Comparison of ENCODE assay signal across 9 mouse cellular contexts in the genomic region with DNA sequence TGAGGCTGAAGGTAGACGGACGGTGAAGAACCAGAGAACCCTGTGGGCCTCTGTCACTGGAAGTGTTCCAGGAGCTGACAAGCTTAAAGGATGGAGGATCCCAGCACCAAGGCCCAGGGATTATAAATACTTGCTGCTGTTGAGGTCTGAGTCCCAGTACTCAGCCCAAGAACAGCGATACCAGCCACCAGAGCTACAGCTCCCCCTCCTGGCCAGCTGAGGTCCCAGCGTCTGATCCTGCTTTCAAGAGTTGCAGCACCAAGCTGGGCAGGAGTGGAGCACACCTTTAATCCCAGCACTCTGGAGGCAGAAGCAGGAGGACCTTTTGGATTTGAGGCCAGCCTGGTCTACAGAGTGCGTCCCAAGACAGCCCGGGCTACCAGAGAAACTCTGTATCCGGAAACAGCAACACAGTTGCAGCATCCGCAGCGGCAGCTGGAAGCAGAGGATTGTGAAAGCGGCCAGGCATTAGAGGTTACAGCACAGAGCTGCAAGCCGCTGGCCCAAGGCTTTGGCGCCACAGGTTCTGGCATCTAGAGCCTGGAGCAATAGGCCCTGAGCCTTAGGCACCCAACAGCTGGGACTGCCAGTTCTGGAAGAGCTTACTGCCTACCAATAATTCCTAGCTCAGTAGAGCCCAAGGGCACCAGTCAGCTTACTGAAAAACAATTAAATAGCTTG. TPM values are rescaled to one million over a fixed set of nuclear protein-coding genes. Genes with fewer than 3 reads are reported as not detected.
DNase-seq lines count a peak whose midpoint lies in the region; ATAC-seq and TF ChIP-seq lines count a peak whose summit lies in the region.
"Had no signal": no experiment of that assay in that cellular context is flagged by ENCODE, and none has a peak within 500 bp of the region (broad histone marks: within the 10 kb centered on the region; RNA-seq: fewer than 3 reads in every experiment).

No protein-coding gene starts in this region.

- no peaks in the 10 kb centered on the region for H3K36me3 ChIP-seq in forebrain, embryonic 10.5 days (replicated peaks)
- H3K36me3 ChIP-seq in forebrain, embryonic 15.5 days = no peaks in the 10 kb centered on the region
- no peaks in the 10 kb centered on the region for H3K36me3 ChIP-seq in intestine, postnatal 0 days (ENCODE audit: control insufficient read depth, insufficient read depth)
- no peaks in the 10 kb centered on the region for H3K36me3 ChIP-seq in limb, embryonic 10.5 days
- H3K36me3 ChIP-seq in midbrain, embryonic 15.5 days (replicated peaks) = no peaks in the 10 kb centered on the region
- H3K36me3 ChIP-seq: hindbrain, embryonic 15.5 days had no signal

- 38% methylated on average over 12 of the region's 12 CpGs for WGBS in forebrain, embryonic 10.5 days
- 39% methylated on average over 12 of the region's 12 CpGs for WGBS in forebrain, embryonic 15.5 days
- 47% methylated on average over 12 of the region's 12 CpGs for WGBS in intestine, postnatal 0 days
- 40% methylated on average over 12 of the region's 12 CpGs for WGBS in limb, embryonic 10.5 days
- 42% methylated on average over 12 of the region's 12 CpGs for WGBS in midbrain, embryonic 15.5 days

- H3K27me3 ChIP-seq in forebrain, embryonic 10.5 days (ENCODE audit: poor library complexity, severe bottlenecking) = peaks cover 24% of the 10 kb centered on the region
- H3K27me3 ChIP-seq in forebrain, embryonic 15.5 days = no peaks in the 10 kb centered on the region
- no peaks in the 10 kb centered on the region for H3K27me3 ChIP-seq in intestine, postnatal 0 days (replicated peaks; ENCODE audit: control insufficient read depth, insufficient read depth, low read length)
- 0 out of 2 replicates have a peak, but pooled peaks cover 13% of the 10 kb centered on the region for H3K27me3 ChIP-seq in limb, embryonic 10.5 days (ENCODE audit: low read depth, poor library complexity, severe bottlenecking)
- no peaks in the 10 kb centered on the region for H3K27me3 ChIP-seq in midbrain, embryonic 15.5 days (replicated peaks)
- H3K27me3 ChIP-seq: hindbrain, embryonic 15.5 days had no signal

- TF ChIP-seq CTCF in intestine, postnatal 0 days (IDR thresholded peaks at IDR 0.05; ENCODE audit: low read depth) = peak; percentile 92

- H3K9ac ChIP-seq in forebrain, embryonic 15.5 days (replicated peaks) = no peak overlapping the region
- H3K9ac ChIP-seq in intestine, postnatal 0 days (ENCODE audit: low read depth, low read length) = no peak overlapping the region
- no peak overlapping the region for H3K9ac ChIP-seq in midbrain, embryonic 15.5 days
- H3K9ac ChIP-seq: hindbrain, embryonic 15.5 days had no signal

- H3K27ac ChIP-seq in forebrain, embryonic 10.5 days = no peak overlapping the region; the same call in 1 of the 2 replicates
- H3K27ac ChIP-seq in forebrain, embryonic 15.5 days (replicated peaks) = no peak overlapping the region
- H3K27ac ChIP-seq in intestine, postnatal 0 days (ENCODE audit: low read depth, low read length) = no peak overlapping the region
- no peak overlapping the region for H3K27ac ChIP-seq in limb, embryonic 10.5 days
- no peak overlapping the region for H3K27ac ChIP-seq in midbrain, embryonic 15.5 days
- H3K27ac ChIP-seq: hindbrain, embryonic 15.5 days had no signal

- ATAC-seq in forebrain, embryonic 15.5 days (replicated peaks) = no peak
- peak; percentile 70 for ATAC-seq in granulocyte monocyte progenitor cell, adult 5-6 weeks (replicated peaks; ENCODE audit: poor library complexity, severe bottlenecking)
- ATAC-seq in intestine, postnatal 0 days = 0 out of 2 replicates have a peak, but pooled peaks have one; percentile 40
- ATAC-seq in midbrain, embryonic 15.5 days (replicated peaks) = 0 out of 2 replicates have a peak, but pooled peaks have one; percentile 33

- peak; percentile 76 for DNase-seq in forebrain, embryonic 10.5 days (ENCODE audit: extremely low spot score, low spot score)
- DNase-seq in embryo, embryonic 10.5 days (ENCODE audit: low spot score) = peak; percentile 80
- peak; percentile 72 for DNase-seq in limb, embryonic 10.5 days (ENCODE audit: low spot score)
- peak; percentile 49 to 66 for DNase-seq in spleen, postnatal 14 days (ENCODE audit: low spot score in 2 of 2)

- no peaks in the 10 kb centered on the region for H3K9me3 ChIP-seq in forebrain, embryonic 10.5 days
- no peaks in the 10 kb centered on the region for H3K9me3 ChIP-seq in forebrain, embryonic 15.5 days
- no peaks in the 10 kb centered on the region for H3K9me3 ChIP-seq in intestine, postnatal 0 days (ENCODE audit: control insufficient read depth)
- H3K9me3 ChIP-seq in limb, embryonic 10.5 days (replicated peaks) = no peaks in the 10 kb centered on the region
- H3K9me3 ChIP-seq in midbrain, embryonic 15.5 days = no peaks in the 10 kb centered on the region
- H3K9me3 ChIP-seq: hindbrain, embryonic 15.5 days had no signal

- H3K4me1 ChIP-seq in forebrain, embryonic 10.5 days = peaks cover 18% of the 10 kb centered on the region
- H3K4me1 ChIP-seq in forebrain, embryonic 15.5 days = peaks cover 4% of the 10 kb centered on the region; the same call in 1 of the 2 replicates
- H3K4me1 ChIP-seq in intestine, postnatal 0 days (replicated peaks; ENCODE audit: control insufficient read depth, insufficient read depth, low read length) = no peaks in the 10 kb centered on the region
- peaks cover 6% of the 10 kb centered on the region; the same call in 1 of the 2 replicates for H3K4me1 ChIP-seq in limb, embryonic 10.5 days
- no peaks in the 10 kb centered on the region for H3K4me1 ChIP-seq in midbrain, embryonic 15.5 days

- no peak overlapping the region for H3K4me2 ChIP-seq in forebrain, embryonic 15.5 days (replicated peaks)
- H3K4me2 ChIP-seq in intestine, postnatal 0 days (replicated peaks; ENCODE audit: low read depth) = no peak overlapping the region
- H3K4me2 ChIP-seq in midbrain, embryonic 15.5 days = no peak overlapping the region
- H3K4me2 ChIP-seq: hindbrain, embryonic 15.5 days had no signal

- H3K4me3 ChIP-seq in forebrain, embryonic 10.5 days = no peak overlapping the region
- no peak overlapping the region for H3K4me3 ChIP-seq in forebrain, embryonic 15.5 days
- no peak overlapping the region for H3K4me3 ChIP-seq in intestine, postnatal 0 days (ENCODE audit: low read depth, low read length)
- H3K4me3 ChIP-seq in limb, embryonic 10.5 days = no peak overlapping the region
- no peak overlapping the region for H3K4me3 ChIP-seq in midbrain, embryonic 15.5 days
- H3K4me3 ChIP-seq: hindbrain, embryonic 15.5 days had no signal

RNA-seq across cellular contexts. Expression of a gene that starts 32.0 kb away (rescaled TPM):
- polyA plus RNA-seq in forebrain, embryonic 10.5 days (2016; fragmentation: Nextera tagmentation; extraction: Ambion mirVana) = 105 and 112 TPM in 2 replicates
- polyA plus RNA-seq in forebrain, embryonic 15.5 days (2015; fragmentation: Nextera tagmentation; extraction: Ambion mirVana) = 127 TPM in 2 replicates
- not detected in 2 replicates for total RNA-seq in granulocyte monocyte progenitor cell, adult 5-6 weeks (2014; fragmentation: Nextera tagmentation)
- not detected in 2 replicates for total RNA-seq in granulocyte monocyte progenitor cell, adult 5-6 weeks (2017)
- 27.8 and 30.0 TPM in 2 replicates for polyA plus RNA-seq in intestine, postnatal 0 days (2015; fragmentation: Nextera tagmentation; extraction: Ambion mirVana)
- polyA plus RNA-seq in limb, embryonic 10.5 days (2016; fragmentation: Nextera tagmentation; extraction: Ambion mirVana) = 18.3 and 21.9 TPM in 2 replicates
- 107 and 118 TPM in 2 replicates for polyA plus RNA-seq in midbrain, embryonic 15.5 days (2015; fragmentation: Nextera tagmentation; extraction: Ambion mirVana)
